Mouse (Mus musculus) midbrain, postnatal 0 days (tissue): ENCODE measurements at regions not wholly inside any gene's neighbourhood (a gene's known extent, or its start where the extent isn't known, plus 50 kb on each side); places are given as distances from the start of the nearest gene placed in this dataset.

Experiments
- ATAC-seq: fragments of 200-750 bp; cut with Nextera tagmentation; 2 replicates; pipeline ENCODE4 v1.8.0; 2017; ENCODE audit warnings: moderate number of reproducible peaks, mild to moderate bottlenecking, moderate TSS enrichment, moderate library complexity; ENCODE audit not compliant: low FRiP score
- DNase-seq: peaks from one replicate; pipeline ENCODE4 v3.0.0-alpha.2; 2015; ENCODE audit warnings: low spot score
- H3K27ac ChIP-seq: fragments of 300-500 bp; sonication (generic); 2 replicates; pipeline ENCODE4 v1.5.1; 2014; ENCODE audit warnings: low read depth, mild to moderate bottlenecking, low read length, mixed read lengths
- H3K27me3 ChIP-seq: fragments of 300-500 bp; sonication (generic); 2 replicates; pipeline ENCODE4 v1.6.1; 2014; ENCODE audit warnings: low read length, control low read depth, mixed read lengths; ENCODE audit not compliant: insufficient read depth
- H3K36me3 ChIP-seq: fragments of 300-500 bp; sonication (generic); 2 replicates; pipeline ENCODE4 v1.6.1; 2014; ENCODE audit warnings: low read length, control low read depth, mixed read lengths; ENCODE audit not compliant: insufficient read depth
- H3K4me1 ChIP-seq: fragments of 300-500 bp; sonication (generic); 2 replicates; pipeline ENCODE4 v1.6.1; 2014; ENCODE audit warnings: mild to moderate bottlenecking, control low read depth, antibody characterized with exemption, low read length, mixed read lengths; ENCODE audit not compliant: insufficient read depth
- H3K4me2 ChIP-seq: fragments of 300-500 bp; sonication (generic); 2 replicates; pipeline ENCODE4 v1.6.1; 2014; ENCODE audit warnings: low read depth, mild to moderate bottlenecking, low read length, mixed read lengths; ENCODE audit not compliant: poor library complexity, severe bottlenecking
- H3K4me3 ChIP-seq: fragments of 300-500 bp; sonication (generic); 2 replicates; pipeline ENCODE4 v1.5.1; 2014; ENCODE audit warnings: low read depth, mild to moderate bottlenecking, low read length, moderate library complexity
- H3K9ac ChIP-seq: fragments of 300-500 bp; sonication (generic); replicated peaks from 2 replicates; pipeline ENCODE4 v1.6.1; 2014; ENCODE audit warnings: mild to moderate bottlenecking, low read length, moderate library complexity, mixed read lengths; ENCODE audit not compliant: poor library complexity, severe bottlenecking
- H3K9me3 ChIP-seq: fragments of 300-500 bp; sonication (generic); 2 replicates; pipeline ENCODE4 v1.6.1; 2016; ENCODE audit warnings: low read length, control low read depth
- CTCF ChIP-seq: IDR thresholded peaks from 2 replicates; pipeline ENCODE4 v1.5.1; 2016; ENCODE audit warnings: antibody characterized with exemption, mild to moderate bottlenecking
- WGBS: fragments of 180-500 bp; shearing (Covaris S2); extraction: QIAGEN DNeasy Blood & Tissue Kit; methylation state at CpG from one replicate; pipeline ENCODE4 v1.1.7; 2014; 5-methylcytosine and 5-hydroxymethylcytosine counted together

GRCm38 (mm10) chr14:102902906-102903305, 79.5 kb downstream of the Kctd12 start:
- Histone ChIP-seq H3K36me3 (no peaks in the 10 kb centered on the region), H3K4me1 (no peaks in the 10 kb centered on the region), H3K27me3 (no peaks in the 10 kb centered on the region), H3K9ac (no peak overlapping the region), H3K4me3 (no peak overlapping the region), H3K4me2 (no peak overlapping the region), H3K9me3 (no peaks in the 10 kb centered on the region), H3K27ac (0 out of 2 replicates have a peak overlapping the region, but pooled peaks have one; percentile 18)
- peak; percentile 87 for DNase-seq
- WGBS: 45% methylated on average over 12 of the region's 12 CpGs
- no peak for TF ChIP-seq CTCF
- peak; percentile 62; the same call in 1 of the 2 replicates for ATAC-seq

- no peaks in the 10 kb centered on the region for H3K27me3 ChIP-seq
- H3K4me1 ChIP-seq: no peaks in the 10 kb centered on the region
- no peak overlapping the region for H3K9ac ChIP-seq
- TF ChIP-seq CTCF: no peak
- no peak overlapping the region for H3K4me2 ChIP-seq
- H3K27ac ChIP-seq: no peak overlapping the region
- no peak for DNase-seq
- no peaks in the 10 kb centered on the region for H3K9me3 ChIP-seq
- ATAC-seq: no peak
- H3K36me3 ChIP-seq: no peaks in the 10 kb centered on the region
- 85% methylated on average over 7 of the region's 7 CpGs for WGBS
- no peak overlapping the region for H3K4me3 ChIP-seq
Measured at GRCm38 (mm10) chr14:102902236-102902635, 80.2 kb downstream of the Kctd12 start.

DNA sequence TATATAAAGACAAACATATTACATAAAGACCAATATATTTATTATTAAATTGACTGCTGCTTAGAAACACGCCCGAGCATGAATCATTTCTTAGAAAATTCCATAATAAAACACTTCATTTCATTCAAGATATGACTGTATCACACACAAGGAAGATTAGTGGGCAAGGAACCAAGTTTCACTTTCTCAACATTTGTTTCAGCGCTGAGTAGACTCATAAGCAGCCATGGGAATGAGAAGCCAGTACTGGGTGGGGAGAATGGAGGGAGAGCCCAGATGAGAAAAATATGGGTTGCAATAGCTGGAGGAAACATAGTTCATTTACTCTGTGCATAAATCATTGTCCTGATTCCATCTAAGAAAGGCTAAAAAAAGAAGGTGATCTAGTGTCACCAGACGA, 84.0 kb downstream of the Kctd12 start:
- ATAC-seq (no peak), DNase-seq (no peak)
- Histone ChIP-seq H3K27ac (no peak overlapping the region), H3K4me1 (no peaks in the 10 kb centered on the region), H3K4me2 (no peak overlapping the region), H3K9ac (no peak overlapping the region), H3K9me3 (no peaks in the 10 kb centered on the region), H3K36me3 (no peaks in the 10 kb centered on the region), H3K4me3 (no peak overlapping the region), H3K27me3 (no peaks in the 10 kb centered on the region)
- no peak for TF ChIP-seq CTCF
- 94% methylated on average over 4 of the region's 4 CpGs for WGBS

- no peak overlapping the region for H3K27ac ChIP-seq
- WGBS: 97% methylated on average over 1 of the region's 1 CpGs
- H3K36me3 ChIP-seq: no peaks in the 10 kb centered on the region
- no peak for TF ChIP-seq CTCF
- H3K4me3 ChIP-seq: no peak overlapping the region
- DNase-seq: no peak
- no peak for ATAC-seq
- H3K27me3 ChIP-seq: no peaks in the 10 kb centered on the region
- H3K9ac ChIP-seq: no peak overlapping the region
- no peaks in the 10 kb centered on the region for H3K4me1 ChIP-seq
- no peaks in the 10 kb centered on the region for H3K9me3 ChIP-seq
- H3K4me2 ChIP-seq: no peak overlapping the region
Measured at GRCm38 (mm10) chr14:102897039-102897438, 85.4 kb downstream of the Kctd12 start.

GRCm38 (mm10) chr14:102896527-102896926, 85.9 kb downstream of the Kctd12 start:
- no peaks in the 10 kb centered on the region for H3K4me1 ChIP-seq
- no peaks in the 10 kb centered on the region for H3K36me3 ChIP-seq
- no peak overlapping the region for H3K4me2 ChIP-seq
- no peaks in the 10 kb centered on the region for H3K27me3 ChIP-seq
- H3K9ac ChIP-seq: no peak overlapping the region
- H3K9me3 ChIP-seq: no peaks in the 10 kb centered on the region
- no peak overlapping the region for H3K27ac ChIP-seq
- no peak overlapping the region for H3K4me3 ChIP-seq
- TF ChIP-seq CTCF: no peak
- 90% methylated on average over 3 of the region's 3 CpGs for WGBS
- no peak for DNase-seq
- no peak for ATAC-seq

DNA sequence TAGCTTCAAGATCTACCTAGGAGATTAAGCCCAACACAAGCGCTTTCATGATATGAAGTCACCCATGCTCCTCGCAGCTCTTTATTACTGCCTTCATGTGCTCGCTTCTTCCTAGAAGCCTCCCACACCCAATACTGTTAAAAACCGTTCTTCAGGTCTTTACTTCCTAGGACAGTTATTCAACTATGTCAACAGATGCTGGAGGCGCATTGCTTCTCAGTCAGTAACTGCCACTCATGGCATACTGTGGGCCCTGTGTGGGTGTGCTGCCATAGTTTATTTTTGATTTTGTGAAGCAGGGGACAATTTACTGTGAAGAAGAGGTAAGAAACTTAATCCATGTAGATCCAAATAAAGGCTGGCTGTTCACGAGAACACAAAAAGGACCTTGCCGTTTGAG, 89.2 kb downstream of the Kctd12 start:
- H3K27me3 ChIP-seq: no peaks in the 10 kb centered on the region
- no peaks in the 10 kb centered on the region for H3K9me3 ChIP-seq
- no peak for DNase-seq
- no peak for TF ChIP-seq CTCF
- no peaks in the 10 kb centered on the region for H3K4me1 ChIP-seq
- H3K36me3 ChIP-seq: no peaks in the 10 kb centered on the region
- H3K27ac ChIP-seq: no peak overlapping the region
- no peak overlapping the region for H3K4me3 ChIP-seq
- no peak overlapping the region for H3K9ac ChIP-seq
- WGBS: 86% methylated on average over 7 of the region's 7 CpGs
- ATAC-seq: no peak
- no peak overlapping the region for H3K4me2 ChIP-seq
